22 mouse cellular contexts compared by ENCODE assay signal in the genomic region with DNA sequence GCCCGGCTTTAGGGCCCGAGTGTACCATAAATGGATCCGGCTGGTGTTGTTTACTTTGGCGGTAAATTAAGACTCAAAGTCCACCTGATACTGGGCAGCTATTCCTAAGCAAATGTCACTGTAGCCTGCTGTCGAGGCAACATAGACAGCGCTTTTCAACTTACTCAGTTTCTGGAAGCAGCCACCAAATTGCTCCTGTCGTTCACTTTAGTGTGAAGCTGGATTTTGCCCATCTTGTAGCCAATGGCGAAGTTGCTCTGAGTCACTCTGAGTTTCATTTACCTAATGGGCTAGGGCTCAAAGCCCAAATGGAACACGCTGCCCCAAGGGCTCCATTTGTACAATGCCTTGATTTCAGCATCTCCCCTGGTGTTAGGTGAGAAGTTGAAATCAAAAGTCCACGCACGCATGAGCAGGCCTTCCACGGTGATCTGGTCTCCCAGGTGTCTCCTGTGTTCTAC. TPM values are rescaled to one million over a fixed set of nuclear protein-coding genes. Genes with fewer than 3 reads are reported as not detected.
A peak's percentile ranks its signal among the peaks of the same experiment; 100 is the strongest.
DNase-seq lines count a peak whose midpoint lies in the region; ATAC-seq and TF ChIP-seq lines count a peak whose summit lies in the region.
"Had no signal": no experiment of that assay in that cellular context is flagged by ENCODE, and none has a peak within 500 bp of the region (broad histone marks: within the 10 kb centered on the region; RNA-seq: fewer than 3 reads in every experiment).

No protein-coding gene starts in this region.

- peaks cover 15% of the 10 kb centered on the region for H3K4me1 ChIP-seq in heart, embryonic 12.5 days (replicated peaks)
- peaks cover 9% of the 10 kb centered on the region; the same call in 1 of the 2 replicates for H3K4me1 ChIP-seq in kidney, postnatal 0 days (replicated peaks; ENCODE audit: insufficient read depth, low read length)
- H3K4me1 ChIP-seq in lung, postnatal 0 days (ENCODE audit: insufficient read depth, low read depth, low read length), result no peaks in the 10 kb centered on the region
- H3K4me1 ChIP-seq in stomach, postnatal 0 days (replicated peaks; ENCODE audit: control insufficient read depth, insufficient read depth), result peaks cover 2% of the 10 kb centered on the region; the same call in 1 of the 2 replicates
- H3K4me1 ChIP-seq: hindbrain, embryonic 15.5 days; midbrain, embryonic 15.5 days had no signal

- H3K27ac ChIP-seq in heart, embryonic 12.5 days (ENCODE audit: poor library complexity, severe bottlenecking), result no peak overlapping the region
- peak overlapping the region; percentile 75 for H3K27ac ChIP-seq in kidney, postnatal 0 days
- H3K27ac ChIP-seq in lung, postnatal 0 days (ENCODE audit: low read length), result peak overlapping the region; percentile 73
- H3K27ac ChIP-seq in stomach, postnatal 0 days (replicated peaks), result peak overlapping the region; percentile 75
- H3K27ac ChIP-seq: forebrain, embryonic 10.5 days; heart, embryonic 15.5 days; hindbrain, embryonic 15.5 days; left cerebral cortex, adult 2 months; limb, embryonic 10.5 days; midbrain, embryonic 15.5 days had no signal

- TF ChIP-seq CTCF in kidney, postnatal 0 days (IDR thresholded peaks at IDR 0.05; ENCODE audit: low read depth), result no peak
- no peak for TF ChIP-seq CTCF in lung, postnatal 0 days (IDR thresholded peaks at IDR 0.05)
- TF ChIP-seq CTCF in stomach, postnatal 0 days (IDR thresholded peaks at IDR 0.05; ENCODE audit: low read depth), result no peak

- no peak overlapping the region for H3K4me2 ChIP-seq in heart, embryonic 12.5 days
- peak overlapping the region; percentile 2; the same call in 1 of the 2 replicates for H3K4me2 ChIP-seq in kidney, postnatal 0 days (ENCODE audit: low read length)
- peak overlapping the region; percentile 30 for H3K4me2 ChIP-seq in lung, postnatal 0 days (replicated peaks; ENCODE audit: low read depth, low read length)
- no peak overlapping the region; the same call in 1 of the 2 replicates for H3K4me2 ChIP-seq in stomach, postnatal 0 days (replicated peaks; ENCODE audit: low read depth)
- H3K4me2 ChIP-seq: heart, embryonic 15.5 days; hindbrain, embryonic 15.5 days; midbrain, embryonic 15.5 days had no signal

- no peak for ATAC-seq in heart, embryonic 12.5 days (ENCODE audit: insufficient number of reproducible peaks, low FRiP score)
- no peak for ATAC-seq in kidney, postnatal 0 days (replicated peaks; ENCODE audit: low FRiP score, low read depth)
- no peak for ATAC-seq in lung, postnatal 0 days
- peak; percentile 75 for ATAC-seq in stomach, postnatal 0 days (ENCODE audit: low FRiP score, low TSS enrichment)
- ATAC-seq: forebrain, postnatal 0 days; midbrain, embryonic 15.5 days had no signal

- peak; percentile 76 for DNase-seq in heart, adult 11 months
- no peak for DNase-seq in kidney, postnatal 0 days (ENCODE audit: low spot score)
- no peak for DNase-seq in kidney, postnatal 14 days
- DNase-seq in lung, postnatal 0 days (ENCODE audit: low spot score), result no peak
- DNase-seq in lung, postnatal 4 days, result no peak
- peak; percentile 52 for DNase-seq in stomach, postnatal 0 days (ENCODE audit: low spot score)
- no peak for DNase-seq in urinary bladder, postnatal 10 days (ENCODE audit: low spot score)
- DNase-seq: adrenal gland, adult 8-10 months; cerebellum, adult 8-10 months; forebrain, postnatal 0 days; heart, postnatal 4 days; spleen, adult 18-20 months; thymus, postnatal 4 days had no signal

- no peaks in the 10 kb centered on the region for H3K27me3 ChIP-seq in heart, embryonic 12.5 days (replicated peaks)
- no peaks in the 10 kb centered on the region for H3K27me3 ChIP-seq in kidney, postnatal 0 days (ENCODE audit: insufficient read depth, low read length)
- no peaks in the 10 kb centered on the region for H3K27me3 ChIP-seq in lung, postnatal 0 days (replicated peaks; ENCODE audit: insufficient read depth, low read length)
- no peaks in the 10 kb centered on the region for H3K27me3 ChIP-seq in stomach, postnatal 0 days (ENCODE audit: control insufficient read depth, insufficient read depth, low read length)
- H3K27me3 ChIP-seq: heart, embryonic 15.5 days; hindbrain, embryonic 15.5 days; megakaryocyte, embryonic 14.5 days; midbrain, embryonic 15.5 days had no signal

- no peak overlapping the region for H3K4me3 ChIP-seq in heart, embryonic 12.5 days
- no peak overlapping the region for H3K4me3 ChIP-seq in kidney, postnatal 0 days (replicated peaks; ENCODE audit: low read depth, low read length)
- no peak overlapping the region for H3K4me3 ChIP-seq in lung, postnatal 0 days (ENCODE audit: low read depth, low read length)
- H3K4me3 ChIP-seq in stomach, postnatal 0 days (ENCODE audit: low read depth, low read length), result no peak overlapping the region
- H3K4me3 ChIP-seq: forebrain, embryonic 10.5 days; heart, embryonic 15.5 days; hindbrain, embryonic 15.5 days; left cerebral cortex, adult 2 months; limb, embryonic 10.5 days; megakaryocyte, embryonic 14.5 days; midbrain, embryonic 15.5 days; myocyte had no signal

- H3K36me3 ChIP-seq in heart, embryonic 12.5 days, result no peaks in the 10 kb centered on the region
- H3K36me3 ChIP-seq in kidney, postnatal 0 days (ENCODE audit: insufficient read depth, low read length), result no peaks in the 10 kb centered on the region
- no peaks in the 10 kb centered on the region for H3K36me3 ChIP-seq in lung, postnatal 0 days (ENCODE audit: insufficient read depth, low read length)
- H3K36me3 ChIP-seq in stomach, postnatal 0 days (ENCODE audit: control insufficient read depth, insufficient read depth, low read length), result no peaks in the 10 kb centered on the region
- H3K36me3 ChIP-seq: forebrain, embryonic 10.5 days; heart, embryonic 15.5 days; hindbrain, embryonic 15.5 days; limb, embryonic 10.5 days; midbrain, embryonic 15.5 days had no signal

- H3K9me3 ChIP-seq in heart, embryonic 12.5 days (replicated peaks), result no peaks in the 10 kb centered on the region
- H3K9me3 ChIP-seq in kidney, postnatal 0 days (replicated peaks; ENCODE audit: low read length), result no peaks in the 10 kb centered on the region
- no peaks in the 10 kb centered on the region for H3K9me3 ChIP-seq in lung, postnatal 0 days (ENCODE audit: low read length)
- no peaks in the 10 kb centered on the region for H3K9me3 ChIP-seq in stomach, postnatal 0 days (ENCODE audit: control insufficient read depth, low read length)
- H3K9me3 ChIP-seq: forebrain, embryonic 10.5 days; heart, embryonic 15.5 days; hindbrain, embryonic 15.5 days; limb, embryonic 10.5 days; megakaryocyte, embryonic 14.5 days; midbrain, embryonic 15.5 days had no signal

- TF ChIP-seq EP300 in lung, postnatal 0 days (IDR thresholded peaks at IDR 0.05), result no peak
- no peak for TF ChIP-seq EP300 in stomach, postnatal 0 days (optimal IDR thresholded peaks at IDR 0.05)

- WGBS in heart, embryonic 12.5 days, result 85% methylated on average over 12 of the region's 12 CpGs
- 62% methylated on average over 12 of the region's 12 CpGs for WGBS in kidney, postnatal 0 days
- 75% methylated on average over 12 of the region's 12 CpGs for WGBS in lung, postnatal 0 days
- 62% methylated on average over 12 of the region's 12 CpGs for whole genome bisulfite sequencing in stomach, postnatal 0 days

- no peak overlapping the region for H3K9ac ChIP-seq in heart, embryonic 12.5 days
- H3K9ac ChIP-seq in kidney, postnatal 0 days (ENCODE audit: low read depth, low read length), result no peak overlapping the region
- no peak overlapping the region for H3K9ac ChIP-seq in lung, postnatal 0 days (replicated peaks; ENCODE audit: low read depth)
- H3K9ac ChIP-seq in stomach, postnatal 0 days (ENCODE audit: low read length), result no peak overlapping the region
- H3K9ac ChIP-seq: forebrain, postnatal 0 days; heart, embryonic 15.5 days; hindbrain, embryonic 15.5 days; midbrain, embryonic 15.5 days had no signal

RNA-seq across cellular contexts. Expression of gene Hnrnpa3, which starts 26.3 kb away (rescaled TPM):
- polyA plus RNA-seq in heart, embryonic 12.5 days (2016; fragmentation: Nextera tagmentation; extraction: Ambion mirVana), result 221 and 233 TPM in 2 replicates
- polyA plus RNA-seq in kidney, postnatal 0 days (2015; fragmentation: Nextera tagmentation; extraction: Ambion mirVana), result 240 and 270 TPM in 2 replicates
- 114 and 129 TPM in 2 replicates for polyA plus RNA-seq in lung, postnatal 0 days (2015; fragmentation: Nextera tagmentation; extraction: Ambion mirVana)
- 116 and 127 TPM in 2 replicates for polyA plus RNA-seq in stomach, postnatal 0 days (2015; fragmentation: Nextera tagmentation; extraction: Ambion mirVana)

Comparison
In these comparisons a context has a peak if more than half of its experiments do, and no peak if none do; other contexts are left out.
1. DNase-seq: peak in heart, adult 11 months (single experiment) and stomach, postnatal 0 days (single experiment); none in kidney, postnatal 0 days (single experiment), kidney, postnatal 14 days (single experiment), lung, postnatal 0 days (single experiment), lung, postnatal 4 days (0 of 2) and urinary bladder, postnatal 10 days (single experiment).
2. H3K4me2 ChIP-seq: peak in kidney, postnatal 0 days (single experiment) and lung, postnatal 0 days (single experiment); none in heart, embryonic 12.5 days (single experiment) and stomach, postnatal 0 days (single experiment).